ENCODE assay signal across 8 mouse cellular contexts in genomic region chr4:41760288-41760721, GRCm38 (mm10). TPM values are rescaled to one million over a fixed set of nuclear protein-coding genes. Genes with fewer than 3 reads are reported as not detected.
DNase-seq lines count a peak whose midpoint lies in the region; ATAC-seq and TF ChIP-seq lines count a peak whose summit lies in the region.

No protein-coding gene starts in this region.

- peak overlapping the region; percentile 64 for H3K9ac ChIP-seq in MEL (ENCODE audit: control insufficient read depth, low read depth, low read length, poor library complexity, severe bottlenecking)
- H3K9ac ChIP-seq in heart, postnatal 0 days (replicated peaks; ENCODE audit: low read depth, low read length): peak overlapping the region; percentile 60
- peak overlapping the region; percentile 14 for H3K9ac ChIP-seq in neural tube, embryonic 15.5 days (replicated peaks)

- TF ChIP-seq EP300 in MEL (IDR thresholded peaks at IDR 0.05; ENCODE audit: low read depth in 1 of 2, low read length in 2 of 2): no peak
- peak; percentile 69; the same call in 1 of the 2 replicates for TF ChIP-seq EP300 in heart, postnatal 0 days (IDR thresholded peaks at IDR 0.05; ENCODE audit: low read depth)

- no peaks in the 10 kb centered on the region for H3K27me3 ChIP-seq in MEL (ENCODE audit: control insufficient read depth in 1 of 2, insufficient read depth in 2 of 2, low read length in 2 of 2)
- no peaks in the 10 kb centered on the region for H3K27me3 ChIP-seq in forebrain, embryonic 10.5 days (ENCODE audit: poor library complexity, severe bottlenecking)
- H3K27me3 ChIP-seq in heart, postnatal 0 days (ENCODE audit: control insufficient read depth, insufficient read depth, low read length): no peaks in the 10 kb centered on the region
- no peaks in the 10 kb centered on the region for H3K27me3 ChIP-seq in neural tube, embryonic 15.5 days (replicated peaks)

- peak overlapping the region; percentile 74 for H3K4me2 ChIP-seq in heart, postnatal 0 days (ENCODE audit: low read depth, low read length)
- peak overlapping the region; percentile 55 for H3K4me2 ChIP-seq in neural tube, embryonic 15.5 days

- TF ChIP-seq CTCF in MEL (IDR thresholded peaks at IDR 0.05 in 2 of 3, conservative IDR thresholded peaks at IDR 0.05 in 1 of 3; ENCODE audit: control insufficient read depth in 1 of 3, insufficient read depth in 1 of 3, low read depth in 2 of 3, low read length in 3 of 3, poor library complexity in 1 of 3, severe bottlenecking in 1 of 3): peak in 1 of 3 experiments; percentile 27; a peak in 2 of 6 replicates
- peak; percentile 35 for TF ChIP-seq CTCF in heart, postnatal 0 days (IDR thresholded peaks at IDR 0.05; ENCODE audit: low read depth)

- H3K9me3 ChIP-seq in MEL (replicated peaks; ENCODE audit: insufficient read depth, low read length): no peaks in the 10 kb centered on the region
- no peaks in the 10 kb centered on the region for H3K9me3 ChIP-seq in forebrain, embryonic 10.5 days
- H3K9me3 ChIP-seq in heart, postnatal 0 days (replicated peaks; ENCODE audit: control insufficient read depth, low read length): no peaks in the 10 kb centered on the region
- no peaks in the 10 kb centered on the region for H3K9me3 ChIP-seq in neural tube, embryonic 15.5 days (replicated peaks)

- ATAC-seq in heart, postnatal 0 days (ENCODE audit: insufficient read depth, low read depth): peak; percentile 92
- ATAC-seq in neural tube, embryonic 15.5 days (ENCODE audit: low FRiP score): peak; percentile 48; the same call in 1 of the 2 replicates

- H3K4me3 ChIP-seq in MEL (ENCODE audit: control insufficient read depth in 1 of 2, insufficient read depth in 1 of 2, low read depth in 2 of 2, low read length in 2 of 2): peak overlapping the region; percentile 54 to 87
- peak overlapping the region; percentile 53 for H3K4me3 ChIP-seq in forebrain, embryonic 10.5 days
- peak overlapping the region; percentile 52 for H3K4me3 ChIP-seq in heart, postnatal 0 days (ENCODE audit: low read depth, low read length)
- peak overlapping the region; percentile 34 for H3K4me3 ChIP-seq in neural tube, embryonic 15.5 days (replicated peaks)

- DNase-seq in MEL (ENCODE audit: low read depth, low spot score): peak; percentile 94
- peak; percentile 65 for DNase-seq in c-Kit-positive CD71-positive TER-119-negative erythroid progenitor cells, embryonic 14.5 days (ENCODE audit: low read depth)
- peak; percentile 85 for DNase-seq in forebrain, embryonic 10.5 days (ENCODE audit: extremely low spot score, low spot score)
- DNase-seq in heart, postnatal 0 days (ENCODE audit: low spot score): peak; percentile 97
- DNase-seq in kidney, postnatal 36 days: peak; percentile 96 to 98
- peak; percentile 96 to 97 for DNase-seq in lung, adult 18-20 months
- DNase-seq in thymus, postnatal 0 days (ENCODE audit: low spot score): peak; percentile 68

- H3K79me2 ChIP-seq in MEL (ENCODE audit: control insufficient read depth, insufficient read depth, low read length, poor library complexity): peaks cover 1% of the 10 kb centered on the region; the same call in 1 of the 2 replicates

- H3K36me3 ChIP-seq in MEL (ENCODE audit: control insufficient read depth in 1 of 2, insufficient read depth in 2 of 2, low read length in 2 of 2): peaks cover 0 to 13% of the 10 kb centered on the region in 2 experiments; a peak in 2 of 4 replicates
- peaks cover 12% of the 10 kb centered on the region for H3K36me3 ChIP-seq in forebrain, embryonic 10.5 days (replicated peaks)
- peaks cover 21% of the 10 kb centered on the region for H3K36me3 ChIP-seq in heart, postnatal 0 days (replicated peaks; ENCODE audit: control insufficient read depth, insufficient read depth, low read length)
- H3K36me3 ChIP-seq in neural tube, embryonic 15.5 days: peaks cover 7% of the 10 kb centered on the region; the same call in 1 of the 2 replicates

- peak in 1 of 2 experiments; percentile 60; a peak in 2 of 4 replicates for TF ChIP-seq POLR2A in MEL (IDR thresholded peaks at IDR 0.05; ENCODE audit: control insufficient read depth in 1 of 2, insufficient read depth in 1 of 2, low read depth in 1 of 2, low read length in 2 of 2, poor library complexity in 1 of 2)

- H3K4me1 ChIP-seq in MEL (ENCODE audit: control insufficient read depth in 1 of 2, insufficient read depth in 2 of 2, low read length in 2 of 2): peaks cover 6 to 19% of the 10 kb centered on the region in 2 experiments
- peaks cover 57% of the 10 kb centered on the region for H3K4me1 ChIP-seq in forebrain, embryonic 10.5 days
- peaks cover 38% of the 10 kb centered on the region for H3K4me1 ChIP-seq in heart, postnatal 0 days (ENCODE audit: control insufficient read depth, insufficient read depth)
- H3K4me1 ChIP-seq in neural tube, embryonic 15.5 days: peaks cover 43% of the 10 kb centered on the region

- WGBS in forebrain, embryonic 10.5 days: under 1% methylated on average over 15 of the region's 15 CpGs
- 2% methylated on average over 15 of the region's 15 CpGs for WGBS in heart, postnatal 0 days
- WGBS in neural tube, embryonic 15.5 days: 2% methylated on average over 15 of the region's 15 CpGs

- H3K27ac ChIP-seq in MEL (ENCODE audit: control insufficient read depth, low read depth, low read length): peak overlapping the region; percentile 62
- H3K27ac ChIP-seq in forebrain, embryonic 10.5 days: peak overlapping the region; percentile 87
- peak overlapping the region; percentile 97 for H3K27ac ChIP-seq in heart, postnatal 0 days (ENCODE audit: low read depth)
- peak overlapping the region; percentile 68 for H3K27ac ChIP-seq in neural tube, embryonic 15.5 days (replicated peaks)

- TF ChIP-seq RAD21 in MEL (IDR thresholded peaks at IDR 0.05; ENCODE audit: low read depth, low read length): no peak

TF ChIP-seq in MEL, 35 proteins besides CTCF, POLR2A, EP300 and RAD21 (continues in another document):
- TF ChIP-seq MYC (IDR thresholded peaks at IDR 0.05; ENCODE audit: low read depth, low read length) (no peak), JUND (IDR thresholded peaks at IDR 0.05; ENCODE audit: low read depth, low read length) (no peak)

RNA-seq across cellular contexts. Expression of gene Sigmar1, which starts 4.3 kb away (rescaled TPM):
- 59.4 and 80.1 TPM in 2 replicates for total RNA-seq in MEL (2012; rRNA removed)
- 100 to 1,000 TPM; 112 to 190 TPM for polyA plus RNA-seq in MEL (2012; ENCODE audit: insufficient read depth in 1 of 2, insufficient read length in 2 of 2, low read depth in 1 of 2, low replicate concordance in 2 of 2, missing spikeins in 1 of 2)
- 102 and 103 TPM in 2 replicates for polyA plus RNA-seq in forebrain, embryonic 10.5 days (2016; fragmentation: Nextera tagmentation; extraction: Ambion mirVana)
- total RNA-seq in heart, postnatal 0 days (2014; rRNA removed; ENCODE audit: low replicate concordance): 40.9 and 57.4 TPM in 2 replicates
- 33.4 and 37.1 TPM in 2 replicates for polyA plus RNA-seq in heart, postnatal 0 days (2015; fragmentation: Nextera tagmentation; extraction: Ambion mirVana)
- 92.1 and 97.3 TPM in 2 replicates for polyA plus RNA-seq in neural tube, embryonic 15.5 days (2015; fragmentation: Nextera tagmentation; extraction: Ambion mirVana)
- 36.1 and 40.3 TPM in 2 replicates for polyA plus RNA-seq in thymus, postnatal 0 days (2015; fragmentation: Nextera tagmentation; extraction: Ambion mirVana)

RNA-seq across cellular contexts. Expression of gene Galt, which starts 5.3 kb away (rescaled TPM):
- 22.7 and 26.5 TPM in 2 replicates for total RNA-seq in MEL (2012; rRNA removed)
- 10 to 100 TPM in 1 of 2 experiments, not detected in 1; 31.9 TPM for polyA plus RNA-seq in MEL (2012; ENCODE audit: insufficient read depth in 1 of 2, insufficient read length in 2 of 2, low read depth in 1 of 2, low replicate concordance in 2 of 2, missing spikeins in 1 of 2)
- polyA plus RNA-seq in forebrain, embryonic 10.5 days (2016; fragmentation: Nextera tagmentation; extraction: Ambion mirVana): 23.6 and 23.7 TPM in 2 replicates
- 95.0 and 96.8 TPM in 2 replicates for total RNA-seq in heart, postnatal 0 days (2014; rRNA removed; ENCODE audit: low replicate concordance)
- polyA plus RNA-seq in heart, postnatal 0 days (2015; fragmentation: Nextera tagmentation; extraction: Ambion mirVana): 69.8 and 70.9 TPM in 2 replicates
- 48.4 and 54.8 TPM in 2 replicates for polyA plus RNA-seq in neural tube, embryonic 15.5 days (2015; fragmentation: Nextera tagmentation; extraction: Ambion mirVana)
- polyA plus RNA-seq in thymus, postnatal 0 days (2015; fragmentation: Nextera tagmentation; extraction: Ambion mirVana): 48.2 and 49.3 TPM in 2 replicates

RNA-seq across cellular contexts. Expression of gene Ccl27a, which starts 13.7 kb away (rescaled TPM):
- total RNA-seq in MEL (2012; rRNA removed): 4.9 and 6.4 TPM in 2 replicates
- polyA plus RNA-seq in MEL (2012; ENCODE audit: insufficient read depth in 1 of 2, insufficient read length in 2 of 2, low read depth in 1 of 2, low replicate concordance in 2 of 2, missing spikeins in 1 of 2): 10 to 100 TPM in 1 of 2 experiments, not detected in 1; 12.1 TPM
- polyA plus RNA-seq in forebrain, embryonic 10.5 days (2016; fragmentation: Nextera tagmentation; extraction: Ambion mirVana): 45.5 and 50.9 TPM in 2 replicates
- total RNA-seq in heart, postnatal 0 days (2014; rRNA removed; ENCODE audit: low replicate concordance): 48.5 and 73.7 TPM in 2 replicates
- 49.4 and 49.6 TPM in 2 replicates for polyA plus RNA-seq in heart, postnatal 0 days (2015; fragmentation: Nextera tagmentation; extraction: Ambion mirVana)
- 213 and 281 TPM in 2 replicates for polyA plus RNA-seq in neural tube, embryonic 15.5 days (2015; fragmentation: Nextera tagmentation; extraction: Ambion mirVana)
- 39.3 and 41.1 TPM in 2 replicates for polyA plus RNA-seq in thymus, postnatal 0 days (2015; fragmentation: Nextera tagmentation; extraction: Ambion mirVana)

RNA-seq across cellular contexts. Expression of gene Arid3c, which starts 29.4 kb away (rescaled TPM):
- total RNA-seq in MEL (2012; rRNA removed): not detected in 2 replicates
- under 1 TPM in 1 of 2 experiments, not detected in 1; 0.13 TPM for polyA plus RNA-seq in MEL (2012; ENCODE audit: insufficient read depth in 1 of 2, insufficient read length in 2 of 2, low read depth in 1 of 2, low replicate concordance in 2 of 2, missing spikeins in 1 of 2)
- 1.1 and 1.4 TPM in 2 replicates for polyA plus RNA-seq in forebrain, embryonic 10.5 days (2016; fragmentation: Nextera tagmentation; extraction: Ambion mirVana)
- total RNA-seq in heart, postnatal 0 days (2014; rRNA removed; ENCODE audit: low replicate concordance): not detected in 2 replicates
- not detected in 2 replicates for polyA plus RNA-seq in heart, postnatal 0 days (2015; fragmentation: Nextera tagmentation; extraction: Ambion mirVana)
- 1.1 and 1.6 TPM in 2 replicates for polyA plus RNA-seq in neural tube, embryonic 15.5 days (2015; fragmentation: Nextera tagmentation; extraction: Ambion mirVana)
- polyA plus RNA-seq in thymus, postnatal 0 days (2015; fragmentation: Nextera tagmentation; extraction: Ambion mirVana): 0.06 TPM in 1 of 2 replicates, not detected in the other

RNA-seq across cellular contexts. Expression of gene Dctn3, which starts 37.3 kb away (rescaled TPM):
- total RNA-seq in MEL (2012; rRNA removed): 51.8 and 57.7 TPM in 2 replicates
- polyA plus RNA-seq in MEL (2012; ENCODE audit: insufficient read depth in 1 of 2, insufficient read length in 2 of 2, low read depth in 1 of 2, low replicate concordance in 2 of 2, missing spikeins in 1 of 2): 10 to 100 TPM in 1 of 2 experiments, not detected in 1; 64.6 TPM
- polyA plus RNA-seq in forebrain, embryonic 10.5 days (2016; fragmentation: Nextera tagmentation; extraction: Ambion mirVana): 141 and 142 TPM in 2 replicates
- total RNA-seq in heart, postnatal 0 days (2014; rRNA removed; ENCODE audit: low replicate concordance): 81.6 and 121 TPM in 2 replicates
- 161 and 165 TPM in 2 replicates for polyA plus RNA-seq in heart, postnatal 0 days (2015; fragmentation: Nextera tagmentation; extraction: Ambion mirVana)
- polyA plus RNA-seq in neural tube, embryonic 15.5 days (2015; fragmentation: Nextera tagmentation; extraction: Ambion mirVana): 271 and 320 TPM in 2 replicates
- polyA plus RNA-seq in thymus, postnatal 0 days (2015; fragmentation: Nextera tagmentation; extraction: Ambion mirVana): 180 and 181 TPM in 2 replicates

Comparison
In these comparisons a context has a peak if more than half of its experiments do, and no peak if none do; other contexts are left out.
1. Peak in every context shown above with its lines: DNase-seq, ATAC-seq, H3K4me3 ChIP-seq and H3K27ac ChIP-seq.
2. H3K9ac ChIP-seq: peak in every context shown above with its lines; median percentile 64 in MEL; 60 in heart, postnatal 0 days; 14 in neural tube, embryonic 15.5 days.